Mouse (Mus musculus): ENCODE data around the gene Krtap3-2. TPM values are rescaled to one million over a fixed set of nuclear protein-coding genes. Genes with fewer than 3 reads are reported as not detected.

Krtap3-2 gene
- polyA plus RNA-seq, 1 experiment from 2014 or later, result not detected

GRCm38 (mm10) chr11:99581051-99581450 lies 24.4 kb upstream of the Krtap3-2 start:
- no peak overlapping the region for H3K4me2 ChIP-seq (ENCODE audit: low read depth, low read length)
- H3K9ac ChIP-seq (replicated peaks), result no peak overlapping the region
- no peak for TF ChIP-seq CTCF (IDR thresholded peaks at IDR 0.05; ENCODE audit: low read depth)
- whole genome bisulfite sequencing (ENCODE audit: insufficient replicate concordance), result 78% methylated on average over 5 of the region's 5 CpGs
- H3K4me1 ChIP-seq (ENCODE audit: insufficient read depth), result no peaks in the 10 kb centered on the region
- H3K27me3 ChIP-seq (ENCODE audit: insufficient read depth, low read length), result no peaks in the 10 kb centered on the region
- no peak for ATAC-seq
- no peaks in the 10 kb centered on the region for H3K36me3 ChIP-seq (replicated peaks; ENCODE audit: insufficient read depth, low read length)
- no peaks in the 10 kb centered on the region for H3K9me3 ChIP-seq (ENCODE audit: low read length)
- DNase-seq, result no peak
- H3K27ac ChIP-seq (ENCODE audit: low read depth), result no peak overlapping the region
- H3K4me3 ChIP-seq (ENCODE audit: low read depth, low read length), result no peak overlapping the region

- TF ChIP-seq EP300 (IDR thresholded peaks at IDR 0.05; ENCODE audit: low read depth) (no peak), CTCF (IDR thresholded peaks at IDR 0.05; ENCODE audit: low read depth) (no peak)
- no peaks in the 10 kb centered on the region for H3K4me1 ChIP-seq (ENCODE audit: insufficient read depth)
- ATAC-seq (no peak), DNase-seq (no peak)
- H3K9ac ChIP-seq (replicated peaks), result no peak within 1 kb of the TSS
- no peak within 1 kb of the TSS for H3K27ac ChIP-seq (ENCODE audit: low read depth)
- no peaks in the 10 kb centered on the region for H3K36me3 ChIP-seq (replicated peaks; ENCODE audit: insufficient read depth, low read length)
- no peak within 1 kb of the TSS for H3K4me2 ChIP-seq (ENCODE audit: low read depth, low read length)
- no peak within 1 kb of the TSS for H3K4me3 ChIP-seq (ENCODE audit: low read depth, low read length)
- no peaks in the 10 kb centered on the region for H3K9me3 ChIP-seq (ENCODE audit: low read length)
- WGBS (ENCODE audit: insufficient replicate concordance), result 81% methylated on average over 6 of the region's 6 CpGs
- H3K27me3 ChIP-seq (ENCODE audit: insufficient read depth, low read length), result no peaks in the 10 kb centered on the region
Observed at GRCm38 (mm10) chr11:99580636-99581035, 24.0 kb upstream of the Krtap3-2 start, which contains the start of gene Krtap1-5. Krtap1-5 (minus strand) TSS chr11:99581016.

GRCm38 (mm10) chr11:99574106-99574505 lies 17.5 kb upstream of the Krtap3-2 start:
- H3K4me2 ChIP-seq (ENCODE audit: low read depth, low read length), result no peak overlapping the region
- no peak for TF ChIP-seq EP300 (IDR thresholded peaks at IDR 0.05; ENCODE audit: low read depth)
- peak; percentile 84 for TF ChIP-seq CTCF (IDR thresholded peaks at IDR 0.05; ENCODE audit: low read depth)
- ATAC-seq, result no peak
- under 1% methylated on average over 7 of the region's 7 CpGs for WGBS (ENCODE audit: insufficient replicate concordance)
- no peaks in the 10 kb centered on the region for H3K36me3 ChIP-seq (replicated peaks; ENCODE audit: insufficient read depth, low read length)
- no peaks in the 10 kb centered on the region for H3K9me3 ChIP-seq (ENCODE audit: low read length)
- peak; percentile 72 for DNase-seq
- H3K9ac ChIP-seq (replicated peaks), result no peak overlapping the region
- no peaks in the 10 kb centered on the region for H3K27me3 ChIP-seq (ENCODE audit: insufficient read depth, low read length)
- no peak overlapping the region for H3K27ac ChIP-seq (ENCODE audit: low read depth)
- H3K4me3 ChIP-seq (ENCODE audit: low read depth, low read length), result no peak overlapping the region
- no peaks in the 10 kb centered on the region for H3K4me1 ChIP-seq (ENCODE audit: insufficient read depth)

- Histone ChIP-seq H3K27me3 (ENCODE audit: insufficient read depth, low read length) (no peaks in the 10 kb centered on the region), H3K27ac (ENCODE audit: low read depth) (no peak overlapping the region), H3K4me3 (ENCODE audit: low read depth, low read length) (no peak overlapping the region), H3K36me3 (replicated peaks; ENCODE audit: insufficient read depth, low read length) (no peaks in the 10 kb centered on the region), H3K9ac (replicated peaks) (no peak overlapping the region), H3K9me3 (ENCODE audit: low read length) (no peaks in the 10 kb centered on the region), H3K4me1 (ENCODE audit: insufficient read depth) (no peaks in the 10 kb centered on the region), H3K4me2 (ENCODE audit: low read depth, low read length) (no peak overlapping the region)
- no peak for DNase-seq
- no peak for ATAC-seq
- 63% methylated on average over 4 of the region's 4 CpGs for WGBS (ENCODE audit: insufficient replicate concordance)
- no peak for TF ChIP-seq EP300 (IDR thresholded peaks at IDR 0.05; ENCODE audit: low read depth)
- no peak for TF ChIP-seq CTCF (IDR thresholded peaks at IDR 0.05; ENCODE audit: low read depth)
Observed at GRCm38 (mm10) chr11:99573164-99573563, 16.5 kb upstream of the Krtap3-2 start.

- ATAC-seq (no peak), DNase-seq (no peak)
- Histone ChIP-seq H3K4me1 (ENCODE audit: insufficient read depth) (no peaks in the 10 kb centered on the region), H3K36me3 (replicated peaks; ENCODE audit: insufficient read depth, low read length) (no peaks in the 10 kb centered on the region), H3K9me3 (ENCODE audit: low read length) (no peaks in the 10 kb centered on the region), H3K4me3 (ENCODE audit: low read depth, low read length) (no peak within 1 kb of the TSS), H3K9ac (replicated peaks) (no peak within 1 kb of the TSS), H3K4me2 (ENCODE audit: low read depth, low read length) (no peak within 1 kb of the TSS), H3K27me3 (ENCODE audit: insufficient read depth, low read length) (no peaks in the 10 kb centered on the region), H3K27ac (ENCODE audit: low read depth) (no peak within 1 kb of the TSS)
- WGBS (ENCODE audit: insufficient replicate concordance), result 80% methylated on average over 7 of the region's 7 CpGs
- no peak for TF ChIP-seq EP300 (IDR thresholded peaks at IDR 0.05; ENCODE audit: low read depth)
- no peak for TF ChIP-seq CTCF (IDR thresholded peaks at IDR 0.05; ENCODE audit: low read depth)
Observed at GRCm38 (mm10) chr11:99566530-99566929, 9.9 kb upstream of the Krtap3-2 start, which contains the start of gene Krtap3-1. Krtap3-1 (minus strand) TSS chr11:99566630.

GRCm38 (mm10) chr11:99562580-99562979 lies 5.9 kb upstream of the Krtap3-2 start:
- H3K4me2 ChIP-seq (ENCODE audit: low read depth, low read length), result no peak overlapping the region
- H3K4me3 ChIP-seq (ENCODE audit: low read depth, low read length), result no peak overlapping the region
- ATAC-seq, result no peak
- H3K27me3 ChIP-seq (ENCODE audit: insufficient read depth, low read length), result no peaks in the 10 kb centered on the region
- no peak overlapping the region for H3K27ac ChIP-seq (ENCODE audit: low read depth)
- no peak for DNase-seq
- no peaks in the 10 kb centered on the region for H3K4me1 ChIP-seq (ENCODE audit: insufficient read depth)
- no peaks in the 10 kb centered on the region for H3K36me3 ChIP-seq (replicated peaks; ENCODE audit: insufficient read depth, low read length)
- H3K9ac ChIP-seq (replicated peaks), result no peak overlapping the region
- no peaks in the 10 kb centered on the region for H3K9me3 ChIP-seq (ENCODE audit: low read length)
- no peak for TF ChIP-seq CTCF (IDR thresholded peaks at IDR 0.05; ENCODE audit: low read depth)
- no peak for TF ChIP-seq EP300 (IDR thresholded peaks at IDR 0.05; ENCODE audit: low read depth)
- 73% methylated on average over 6 of the region's 6 CpGs for WGBS (ENCODE audit: insufficient replicate concordance)

GRCm38 (mm10) chr11:99559366-99559765 lies 2.7 kb upstream of the Krtap3-2 start, which contains the start of gene Gm11939:
Gm11939 (minus strand) TSS chr11:99559466.
- no peak within 1 kb of the TSS for H3K27ac ChIP-seq (ENCODE audit: low read depth)
- H3K27me3 ChIP-seq (ENCODE audit: insufficient read depth, low read length), result no peaks in the 10 kb centered on the region
- 77% methylated on average over 9 of the region's 9 CpGs for WGBS (ENCODE audit: insufficient replicate concordance)
- ATAC-seq (no peak), DNase-seq (no peak)
- no peaks in the 10 kb centered on the region for H3K4me1 ChIP-seq (ENCODE audit: insufficient read depth)
- H3K36me3 ChIP-seq (replicated peaks; ENCODE audit: insufficient read depth, low read length), result no peaks in the 10 kb centered on the region
- H3K9me3 ChIP-seq (ENCODE audit: low read length), result no peaks in the 10 kb centered on the region
- no peak within 1 kb of the TSS for H3K4me2 ChIP-seq (ENCODE audit: low read depth, low read length)
- H3K9ac ChIP-seq (replicated peaks), result no peak within 1 kb of the TSS
- no peak for TF ChIP-seq CTCF (IDR thresholded peaks at IDR 0.05; ENCODE audit: low read depth)
- TF ChIP-seq EP300 (IDR thresholded peaks at IDR 0.05; ENCODE audit: low read depth), result no peak
- no peak within 1 kb of the TSS for H3K4me3 ChIP-seq (ENCODE audit: low read depth, low read length)

Data from liver, postnatal 0 days (tissue).